Mouse (Mus musculus): ENCODE data around the gene Esp16. TPM values are rescaled to one million over a fixed set of nuclear protein-coding genes. Genes with fewer than 3 reads are reported as not detected.
"Not testable (repeated sequence)": the region's sequence is repeated elsewhere in the genome, so short reads cannot be mapped to it uniquely, and the experiment has no call there.

The Esp16 gene
- polyA plus RNA-seq (2011; ENCODE audit: insufficient read depth, insufficient read length, low replicate concordance, missing spikeins): not detected in 2 replicates

DNA sequence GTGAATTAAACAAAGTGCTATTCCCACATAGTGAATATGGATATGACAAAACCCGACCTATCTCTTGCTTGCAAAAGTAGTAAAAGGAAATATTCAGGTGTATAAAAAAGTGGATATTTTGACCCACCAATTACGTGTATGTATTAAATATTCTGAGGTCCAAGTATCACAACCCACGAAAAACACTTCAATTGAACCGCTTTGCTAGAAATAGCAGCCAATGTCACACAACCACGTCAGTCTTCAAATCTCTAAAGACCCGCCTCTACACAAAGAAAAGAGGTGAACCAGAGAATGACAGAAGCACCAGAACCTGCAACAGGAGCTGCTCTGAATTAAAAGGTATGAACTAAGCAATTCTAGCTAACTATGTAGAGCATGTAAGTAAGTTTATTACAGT, at the start of gene Esp16:
TSS of gene Esp16 (plus strand) at position 301 of the 400 bp plus-strand sequence.
- H3K4me3 ChIP-seq (replicated peaks; ENCODE audit: control insufficient read depth, low read depth, low read length); H3K27ac ChIP-seq (ENCODE audit: control insufficient read depth, insufficient read depth, low read depth, low read length, poor library complexity); H3K4me1 ChIP-seq (ENCODE audit: control insufficient read depth, insufficient read depth, low read length): not testable (repeated sequence)
- WGBS: 61% methylated on average over 6 of the region's 6 CpGs

DNA sequence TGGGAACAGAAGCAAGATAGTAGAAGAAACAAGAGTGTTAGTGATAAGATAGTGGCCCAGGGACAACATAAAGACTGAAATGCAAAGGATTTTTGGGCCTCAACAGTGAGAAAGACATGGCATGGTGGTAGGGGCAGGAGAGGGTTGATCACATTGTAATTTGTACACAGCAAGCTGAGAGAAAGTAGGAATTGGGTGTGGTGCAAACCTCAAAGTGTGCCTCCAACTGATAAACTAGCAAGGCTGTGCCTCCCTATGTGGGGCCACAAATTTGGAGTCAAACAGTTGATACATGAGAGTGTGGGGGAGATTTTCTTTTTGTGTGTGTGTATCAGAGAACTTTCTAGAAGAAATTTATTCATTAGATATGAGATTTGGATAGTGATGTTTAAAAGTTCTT, 37.9 kb upstream of the Esp16 start:
- H3K27ac ChIP-seq (ENCODE audit: control insufficient read depth, insufficient read depth, low read depth, low read length, poor library complexity); H3K4me1 ChIP-seq (ENCODE audit: control insufficient read depth, insufficient read depth, low read length); H3K4me3 ChIP-seq (replicated peaks; ENCODE audit: control insufficient read depth, low read depth, low read length): not testable (repeated sequence)

Other genes with a start within 250 kb of the Esp16 start
- not detected in 2 replicates for gene Esp18, start 129.8 kb upstream of the Esp16 start, polyA plus RNA-seq (2011; ENCODE audit: insufficient read depth, insufficient read length, low replicate concordance, missing spikeins)
- gene Esp15, start 104.8 kb downstream of the Esp16 start, polyA plus RNA-seq (2011; ENCODE audit: insufficient read depth, insufficient read length, low replicate concordance, missing spikeins): not detected in 2 replicates

All from bone marrow, adult 2 months (tissue).